Mouse (Mus musculus): ENCODE measurements at regions not wholly inside any gene's neighbourhood (a gene's known extent, or its start where the extent isn't known, plus 50 kb on each side); places are given as distances from the start of the nearest gene placed in this dataset.

GRCm38 (mm10) chr7:70756676-70757075, 390.1 kb upstream of the Nr2f2 start:
- TF ChIP-seq CTCF (IDR thresholded peaks at IDR 0.05; ENCODE audit: low read depth) = no peak
- DNase-seq (ENCODE audit: low spot score) (no peak), ATAC-seq (replicated peaks; ENCODE audit: low FRiP score, low read depth) (no peak)
- Histone ChIP-seq H3K27ac (no peak overlapping the region), H3K36me3 (ENCODE audit: insufficient read depth, low read length) (no peaks in the 10 kb centered on the region), H3K4me3 (replicated peaks; ENCODE audit: low read depth, low read length) (no peak overlapping the region), H3K27me3 (ENCODE audit: insufficient read depth, low read length) (no peaks in the 10 kb centered on the region), H3K9ac (ENCODE audit: low read depth, low read length) (no peak overlapping the region), H3K4me2 (ENCODE audit: low read length) (no peak overlapping the region), H3K4me1 (replicated peaks; ENCODE audit: insufficient read depth, low read length) (no peaks in the 10 kb centered on the region), H3K9me3 (replicated peaks; ENCODE audit: low read length) (no peaks in the 10 kb centered on the region)
- WGBS = 92% methylated on average over 3 of the region's 3 CpGs

- 80% methylated on average over 1 of the region's 1 CpGs for WGBS
- TF ChIP-seq CTCF (IDR thresholded peaks at IDR 0.05; ENCODE audit: low read depth) = no peak
- no peak overlapping the region for H3K4me3 ChIP-seq (replicated peaks; ENCODE audit: low read depth, low read length)
- H3K9me3 ChIP-seq (replicated peaks; ENCODE audit: low read length) = no peaks in the 10 kb centered on the region
- H3K36me3 ChIP-seq (ENCODE audit: insufficient read depth, low read length) = no peaks in the 10 kb centered on the region
- H3K27ac ChIP-seq = no peak overlapping the region
- no peak overlapping the region for H3K4me2 ChIP-seq (ENCODE audit: low read length)
- no peak overlapping the region for H3K9ac ChIP-seq (ENCODE audit: low read depth, low read length)
- DNase-seq (ENCODE audit: low spot score) (no peak), ATAC-seq (replicated peaks; ENCODE audit: low FRiP score, low read depth) (no peak)
- no peaks in the 10 kb centered on the region for H3K4me1 ChIP-seq (replicated peaks; ENCODE audit: insufficient read depth, low read length)
- H3K27me3 ChIP-seq (ENCODE audit: insufficient read depth, low read length) = no peaks in the 10 kb centered on the region
Measured at GRCm38 (mm10) chr7:70754826-70755225, 388.3 kb upstream of the Nr2f2 start.

GRCm38 (mm10) chr7:70752802-70753218, 386.3 kb upstream of the Nr2f2 start:
- Histone ChIP-seq H3K4me3 (replicated peaks; ENCODE audit: low read depth, low read length) (no peak overlapping the region), H3K27ac (no peak overlapping the region), H3K4me1 (replicated peaks; ENCODE audit: insufficient read depth, low read length) (no peaks in the 10 kb centered on the region), H3K27me3 (ENCODE audit: insufficient read depth, low read length) (no peaks in the 10 kb centered on the region), H3K9me3 (replicated peaks; ENCODE audit: low read length) (no peaks in the 10 kb centered on the region), H3K36me3 (ENCODE audit: insufficient read depth, low read length) (no peaks in the 10 kb centered on the region), H3K9ac (ENCODE audit: low read depth, low read length) (no peak overlapping the region), H3K4me2 (ENCODE audit: low read length) (no peak overlapping the region)
- TF ChIP-seq CTCF (IDR thresholded peaks at IDR 0.05; ENCODE audit: low read depth) = no peak
- no peak for DNase-seq (ENCODE audit: low spot score)
- no peak for ATAC-seq (replicated peaks; ENCODE audit: low FRiP score, low read depth)
- WGBS = 95% methylated on average over 12 of the region's 12 CpGs

GRCm38 (mm10) chr7:70748884-70749283, 382.3 kb upstream of the Nr2f2 start:
- Histone ChIP-seq H3K36me3 (ENCODE audit: insufficient read depth, low read length) (no peaks in the 10 kb centered on the region), H3K9me3 (replicated peaks; ENCODE audit: low read length) (no peaks in the 10 kb centered on the region), H3K27me3 (ENCODE audit: insufficient read depth, low read length) (no peaks in the 10 kb centered on the region), H3K27ac (no peak overlapping the region), H3K9ac (ENCODE audit: low read depth, low read length) (no peak overlapping the region), H3K4me3 (replicated peaks; ENCODE audit: low read depth, low read length) (no peak overlapping the region), H3K4me1 (replicated peaks; ENCODE audit: insufficient read depth, low read length) (no peaks in the 10 kb centered on the region), H3K4me2 (ENCODE audit: low read length) (no peak overlapping the region)
- ATAC-seq (replicated peaks; ENCODE audit: low FRiP score, low read depth) (no peak), DNase-seq (ENCODE audit: low spot score) (peak; percentile 39)
- no peak for TF ChIP-seq CTCF (IDR thresholded peaks at IDR 0.05; ENCODE audit: low read depth)
- 19% methylated on average over 3 of the region's 3 CpGs for WGBS

- 56% methylated on average over 8 of the region's 8 CpGs for WGBS
- Histone ChIP-seq H3K27ac (no peak overlapping the region), H3K4me1 (replicated peaks; ENCODE audit: insufficient read depth, low read length) (no peaks in the 10 kb centered on the region), H3K9me3 (replicated peaks; ENCODE audit: low read length) (no peaks in the 10 kb centered on the region), H3K4me3 (replicated peaks; ENCODE audit: low read depth, low read length) (no peak overlapping the region), H3K4me2 (ENCODE audit: low read length) (no peak overlapping the region), H3K9ac (ENCODE audit: low read depth, low read length) (no peak overlapping the region), H3K27me3 (ENCODE audit: insufficient read depth, low read length) (no peaks in the 10 kb centered on the region), H3K36me3 (ENCODE audit: insufficient read depth, low read length) (no peaks in the 10 kb centered on the region)
- DNase-seq (ENCODE audit: low spot score) = peak; percentile 51
- ATAC-seq (replicated peaks; ENCODE audit: low FRiP score, low read depth) = no peak
- TF ChIP-seq CTCF (IDR thresholded peaks at IDR 0.05; ENCODE audit: low read depth) = no peak
Measured at GRCm38 (mm10) chr7:70748345-70748744, 381.8 kb upstream of the Nr2f2 start.

GRCm38 (mm10) chr7:70744296-70744695, 377.8 kb upstream of the Nr2f2 start:
- no peaks in the 10 kb centered on the region for H3K36me3 ChIP-seq (ENCODE audit: insufficient read depth, low read length)
- no peaks in the 10 kb centered on the region for H3K4me1 ChIP-seq (replicated peaks; ENCODE audit: insufficient read depth, low read length)
- H3K27me3 ChIP-seq (ENCODE audit: insufficient read depth, low read length) = no peaks in the 10 kb centered on the region
- 32% methylated on average over 18 of the region's 18 CpGs for WGBS
- no peak overlapping the region for H3K9ac ChIP-seq (ENCODE audit: low read depth, low read length)
- no peaks in the 10 kb centered on the region for H3K9me3 ChIP-seq (replicated peaks; ENCODE audit: low read length)
- ATAC-seq (replicated peaks; ENCODE audit: low FRiP score, low read depth) (no peak), DNase-seq (ENCODE audit: low spot score) (no peak)
- peak overlapping the region; percentile 23; the same call in 1 of the 2 replicates for H3K4me2 ChIP-seq (ENCODE audit: low read length)
- no peak for TF ChIP-seq CTCF (IDR thresholded peaks at IDR 0.05; ENCODE audit: low read depth)
- H3K27ac ChIP-seq = no peak overlapping the region
- H3K4me3 ChIP-seq (replicated peaks; ENCODE audit: low read depth, low read length) = no peak overlapping the region

- Histone ChIP-seq H3K9ac (ENCODE audit: low read depth, low read length) (no peak overlapping the region), H3K4me3 (replicated peaks; ENCODE audit: low read depth, low read length) (no peak overlapping the region), H3K4me1 (replicated peaks; ENCODE audit: insufficient read depth, low read length) (no peaks in the 10 kb centered on the region), H3K9me3 (replicated peaks; ENCODE audit: low read length) (no peaks in the 10 kb centered on the region), H3K27me3 (ENCODE audit: insufficient read depth, low read length) (no peaks in the 10 kb centered on the region), H3K27ac (no peak overlapping the region), H3K4me2 (ENCODE audit: low read length) (no peak overlapping the region), H3K36me3 (ENCODE audit: insufficient read depth, low read length) (no peaks in the 10 kb centered on the region)
- WGBS = 95% methylated on average over 2 of the region's 2 CpGs
- peak; percentile 34 for TF ChIP-seq CTCF (IDR thresholded peaks at IDR 0.05; ENCODE audit: low read depth)
- DNase-seq (ENCODE audit: low spot score) (no peak), ATAC-seq (replicated peaks; ENCODE audit: low FRiP score, low read depth) (no peak)
Measured at GRCm38 (mm10) chr7:70735591-70735990, 369.1 kb upstream of the Nr2f2 start.

All from kidney, postnatal 0 days (tissue).